Mouse (Mus musculus): ENCODE measurements at regions not wholly inside any gene's neighbourhood (a gene's known extent, or its start where the extent isn't known, plus 50 kb on each side); places are given as distances from the start of the nearest gene placed in this dataset.

DNA sequence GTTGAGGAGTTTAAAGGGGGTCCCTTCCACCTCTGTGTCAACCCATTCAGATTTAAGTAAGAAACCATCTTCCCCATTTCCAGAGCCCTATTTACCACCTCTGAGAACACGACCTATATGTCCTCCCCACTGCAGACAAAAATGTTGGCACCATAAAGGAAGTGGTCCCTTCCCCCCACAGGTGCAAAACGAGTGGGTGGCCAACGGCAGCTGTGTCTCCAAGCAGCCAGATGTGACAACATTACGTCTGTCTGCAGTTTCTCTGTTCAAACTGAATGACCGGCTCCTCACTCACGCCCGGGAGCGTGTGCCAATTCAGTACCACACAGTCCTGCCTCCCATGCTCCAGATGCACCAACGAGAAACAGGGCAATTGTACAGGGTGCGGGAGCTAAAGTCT is 60.6 kb upstream of the Mafb start:
- in situ Hi-C loops (cut with MboI; ENCODE audit: low pct_ligation_motif_present, low pct_unique_long_range_greater_than_20kb, low sequenced_read_pairs) = no loop called here
- H3K4me1 ChIP-seq (ENCODE audit: control insufficient read depth in 1 of 2, insufficient read depth in 2 of 2) = peaks cover 0 to 5% of the 10 kb centered on the region in 2 experiments; a peak in 1 of 4 replicates
- DNase-seq (ENCODE audit: extremely low read depth) = no peak
- no peak overlapping the region for H3K27ac ChIP-seq (ENCODE audit: insufficient read depth, low read depth)
- peaks cover 28% of the 10 kb centered on the region for H3K27me3 ChIP-seq (replicated peaks)
- H3K4me2 ChIP-seq (ENCODE audit: insufficient read depth, low read depth, poor library complexity, severe bottlenecking) = no peak overlapping the region
- no peaks in the 10 kb centered on the region for H3K79me2 ChIP-seq (replicated peaks; ENCODE audit: control insufficient read depth, extremely low read depth, insufficient read depth, poor library complexity, severe bottlenecking)
- TF ChIP-seq KAT2A (IDR thresholded peaks at IDR 0.05; ENCODE audit: insufficient replicate concordance, low read length) (no peak), ELF1 (IDR thresholded peaks at IDR 0.05; ENCODE audit: low read depth, low read length) (no peak), MAFK (IDR thresholded peaks at IDR 0.05; ENCODE audit: insufficient replicate concordance, low read length) (no peak), RCOR1 (conservative IDR thresholded peaks at IDR 0.05; ENCODE audit: low read depth, low read length) (no peak), MEF2A (IDR thresholded peaks at IDR 0.05; ENCODE audit: borderline replicate concordance, low read depth, low read length) (no peak)
- dilution Hi-C loops (cut with MboI; ENCODE audit: extremely low pct_ligation_motif_present, extremely low pct_unique_long_range_greater_than_20kb, low sequenced_read_pairs) = no loop called here
- no peaks in the 10 kb centered on the region for H3K9me3 ChIP-seq (replicated peaks; ENCODE audit: low read length)
- H3K36me3 ChIP-seq (replicated peaks in 1 of 2; ENCODE audit: control insufficient read depth in 1 of 2, insufficient read depth in 1 of 2, low read length in 1 of 2) = no peaks in the 10 kb centered on the region
- H3K9ac ChIP-seq (ENCODE audit: insufficient read depth, low read depth) = no peak overlapping the region
- no peak overlapping the region for H3K4me3 ChIP-seq (replicated peaks in 1 of 3; ENCODE audit: low read depth in 2 of 3, low read length in 2 of 3, poor library complexity in 1 of 3)

DNA sequence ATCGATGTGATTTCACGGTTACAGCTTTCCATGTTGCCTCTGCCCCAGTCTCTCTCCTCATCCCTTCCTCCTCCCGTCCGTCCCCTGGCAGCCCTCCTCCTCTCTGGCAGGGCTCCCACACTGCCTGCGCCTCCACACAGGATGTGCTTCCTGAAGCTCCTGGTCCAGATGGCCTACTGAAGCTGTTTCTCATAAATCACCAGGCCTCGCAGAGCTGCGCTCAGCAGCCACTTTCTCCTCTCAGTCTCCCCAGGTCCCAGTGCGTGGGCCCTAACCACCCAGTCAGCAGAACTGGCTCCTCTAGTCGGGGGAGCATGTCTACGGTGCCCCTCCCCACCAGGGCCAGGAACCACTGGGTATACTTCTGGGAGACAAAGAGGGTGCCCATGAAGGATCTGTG is 66.4 kb upstream of the Mafb start:
- TF ChIP-seq MAZ (IDR thresholded peaks at IDR 0.05; ENCODE audit: low read depth, low read length) = no peak
- no peak for TF ChIP-seq BHLHE40 (IDR thresholded peaks at IDR 0.05; ENCODE audit: low read depth, low read length)
- no peak for TF ChIP-seq HCFC1 (IDR thresholded peaks at IDR 0.05; ENCODE audit: low read depth, low read length)
- TF ChIP-seq CHD2 (IDR thresholded peaks at IDR 0.05; ENCODE audit: low read length) = no peak
- no peak for TF ChIP-seq TCF12 (IDR thresholded peaks at IDR 0.05; ENCODE audit: low read depth, low read length)
- TF ChIP-seq POLR2A (IDR thresholded peaks at IDR 0.05; ENCODE audit: low read depth, low read length) = no peak
- no peak for TF ChIP-seq NELFE (IDR thresholded peaks at IDR 0.05; ENCODE audit: low read depth, low read length)
- TF ChIP-seq RAD21 (IDR thresholded peaks at IDR 0.05; ENCODE audit: low read depth, low read length) = no peak
- TF ChIP-seq E2F4 (IDR thresholded peaks at IDR 0.05; ENCODE audit: insufficient replicate concordance, low read depth, low read length) = no peak
- no peak for TF ChIP-seq SIN3A (IDR thresholded peaks at IDR 0.05; ENCODE audit: low read length)
- TF ChIP-seq ZNF384 (IDR thresholded peaks at IDR 0.05; ENCODE audit: low read depth, low read length) = no peak
- TF ChIP-seq ZMIZ1 (IDR thresholded peaks at IDR 0.05; ENCODE audit: low read depth, low read length) = no peak
- TF ChIP-seq RCOR1 (conservative IDR thresholded peaks at IDR 0.05; ENCODE audit: low read depth, low read length) = no peak
- Histone ChIP-seq H3K9ac (ENCODE audit: insufficient read depth, low read depth) (no peak overlapping the region), H3K27me3 (replicated peaks) (peaks cover 40% of the 10 kb centered on the region), H3K27ac (ENCODE audit: insufficient read depth, low read depth) (no peak overlapping the region), H3K4me3 (replicated peaks in 1 of 3; ENCODE audit: low read depth in 2 of 3, low read length in 2 of 3, poor library complexity in 1 of 3) (no peak overlapping the region), H3K9me3 (replicated peaks; ENCODE audit: low read length) (no peaks in the 10 kb centered on the region), H3K4me1 (ENCODE audit: control insufficient read depth in 1 of 2, insufficient read depth in 2 of 2) (peaks cover 0 to 8% of the 10 kb centered on the region in 2 experiments; a peak in 2 of 4 replicates), H3K36me3 (replicated peaks in 1 of 2; ENCODE audit: control insufficient read depth in 1 of 2, insufficient read depth in 1 of 2, low read length in 1 of 2) (no peaks in the 10 kb centered on the region), H3K79me2 (replicated peaks; ENCODE audit: control insufficient read depth, extremely low read depth, insufficient read depth, poor library complexity, severe bottlenecking) (no peaks in the 10 kb centered on the region), H3K4me2 (ENCODE audit: insufficient read depth, low read depth, poor library complexity, severe bottlenecking) (no peak overlapping the region)
- dilution Hi-C loops (cut with MboI; ENCODE audit: extremely low pct_ligation_motif_present, extremely low pct_unique_long_range_greater_than_20kb, low sequenced_read_pairs) (no loop called here), in situ Hi-C loops (cut with MboI; ENCODE audit: low pct_ligation_motif_present, low pct_unique_long_range_greater_than_20kb, low sequenced_read_pairs) (no loop called here)
- no peak for DNase-seq (ENCODE audit: extremely low read depth)

Data from CH12.LX (cell line).